Mouse (Mus musculus) embryo, embryonic 10 days (tissue): ENCODE measurements at regions not wholly inside any gene's neighbourhood (a gene's known extent, or its start where the extent isn't known, plus 50 kb on each side); places are given as distances from the start of the nearest gene placed in this dataset.

ENCODE experiments used
- DNase-seq: peaks from one replicate; pipeline ENCODE4 v3.0.0-alpha.2; 2015; ENCODE audit warnings: low spot score

DNA sequence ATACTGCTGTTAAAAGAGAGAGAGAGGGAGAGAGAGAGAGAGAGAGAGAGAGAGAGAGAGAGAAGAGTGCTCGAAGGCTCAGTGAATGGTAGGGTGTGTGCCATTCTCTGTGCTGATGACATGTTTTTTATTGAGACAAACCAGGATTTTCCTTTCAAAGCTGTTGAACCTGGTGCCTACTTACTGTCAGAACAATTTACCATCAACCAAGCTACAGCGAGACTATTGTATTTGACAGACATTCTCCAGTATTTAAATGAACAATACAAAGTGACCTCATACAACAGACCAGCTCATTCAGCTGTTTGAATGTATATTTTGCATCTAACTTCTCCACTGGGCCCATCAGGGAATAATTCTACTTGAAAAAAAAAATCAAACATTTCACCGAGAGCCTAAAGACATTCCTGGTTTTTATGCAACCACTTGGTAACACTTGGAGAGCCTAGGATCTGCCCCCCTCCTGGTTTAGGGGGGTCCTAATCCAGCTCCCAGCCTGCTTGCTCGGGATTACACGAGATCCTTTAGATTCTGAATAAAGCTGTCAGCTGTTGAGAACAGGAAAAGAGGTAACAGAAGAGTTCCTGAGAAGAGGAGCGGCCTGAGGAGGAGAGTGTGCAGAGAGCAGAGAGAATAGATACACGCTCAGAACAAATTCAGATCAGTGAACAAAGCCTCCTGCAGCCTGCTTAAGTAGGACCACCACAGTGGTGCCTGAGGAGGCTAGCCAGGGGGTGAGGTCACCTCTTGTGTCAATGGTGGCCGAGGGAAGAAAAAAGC, 117.3 kb downstream of the Anapc10 start:
- peak; percentile 39 for DNase-seq

GRCm38 (mm10) chr8:79829543-79829890, 117.9 kb downstream of the Anapc10 start:
- DNase-seq: no peak

DNA sequence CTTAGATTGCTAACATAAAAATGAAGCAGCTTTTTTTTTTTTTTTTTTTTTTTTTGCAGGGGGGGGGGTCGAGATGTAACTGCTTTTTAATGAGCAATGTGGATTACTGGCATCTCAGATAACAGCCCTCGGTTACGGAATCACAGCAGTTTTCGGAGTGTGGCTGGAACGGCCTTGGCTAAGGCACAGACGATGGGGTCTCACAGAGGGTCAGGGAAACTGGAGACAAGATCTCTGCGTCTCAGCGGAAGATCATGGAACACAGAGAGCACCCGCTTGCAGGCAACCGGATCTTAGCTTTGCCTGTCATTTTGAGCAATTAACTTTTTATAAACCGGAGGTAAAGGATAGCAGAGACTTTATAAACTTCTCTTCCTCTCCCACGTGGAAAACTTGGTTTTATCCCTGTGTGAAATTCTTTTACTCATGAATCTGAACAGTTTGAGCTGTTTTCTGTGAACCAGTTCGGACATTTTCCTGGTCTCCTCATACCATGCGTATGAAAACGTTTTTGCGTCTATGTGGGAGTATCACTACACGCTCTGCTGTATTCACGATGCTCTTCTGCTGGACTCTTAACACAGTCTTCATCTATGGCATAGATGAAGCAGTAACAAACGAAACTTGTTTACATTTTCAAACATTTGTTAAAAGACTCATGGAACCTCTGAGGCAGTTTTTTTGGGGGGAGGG, 118.5 kb downstream of the Anapc10 start:
- peak; percentile 34 for DNase-seq

DNA sequence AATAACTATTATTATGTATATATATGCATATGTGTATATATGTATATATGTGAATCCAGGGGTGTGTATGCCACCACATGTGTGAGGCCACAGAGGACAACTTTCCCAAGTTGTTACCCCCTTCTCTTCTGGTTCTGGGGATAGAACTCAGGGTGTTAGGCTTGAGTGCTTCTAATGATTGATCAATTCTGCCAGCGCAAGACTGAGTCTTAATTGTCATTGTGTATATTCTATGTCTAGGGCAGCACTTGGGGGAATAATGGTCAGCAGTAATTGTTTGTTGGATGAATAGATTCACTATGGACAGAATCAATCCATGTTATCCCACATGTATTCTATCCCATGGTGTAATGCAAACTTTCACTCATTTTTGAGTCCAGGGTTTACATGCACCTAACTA, 127.3 kb downstream of the Anapc10 start:
- DNase-seq: no peak

GRCm38 (mm10) chr8:79849982-79850514, 138.4 kb downstream of the Anapc10 start:
- DNase-seq: no peak

- no peak for DNase-seq
Observed at GRCm38 (mm10) chr8:79850519-79850918, 138.9 kb downstream of the Anapc10 start.

DNA sequence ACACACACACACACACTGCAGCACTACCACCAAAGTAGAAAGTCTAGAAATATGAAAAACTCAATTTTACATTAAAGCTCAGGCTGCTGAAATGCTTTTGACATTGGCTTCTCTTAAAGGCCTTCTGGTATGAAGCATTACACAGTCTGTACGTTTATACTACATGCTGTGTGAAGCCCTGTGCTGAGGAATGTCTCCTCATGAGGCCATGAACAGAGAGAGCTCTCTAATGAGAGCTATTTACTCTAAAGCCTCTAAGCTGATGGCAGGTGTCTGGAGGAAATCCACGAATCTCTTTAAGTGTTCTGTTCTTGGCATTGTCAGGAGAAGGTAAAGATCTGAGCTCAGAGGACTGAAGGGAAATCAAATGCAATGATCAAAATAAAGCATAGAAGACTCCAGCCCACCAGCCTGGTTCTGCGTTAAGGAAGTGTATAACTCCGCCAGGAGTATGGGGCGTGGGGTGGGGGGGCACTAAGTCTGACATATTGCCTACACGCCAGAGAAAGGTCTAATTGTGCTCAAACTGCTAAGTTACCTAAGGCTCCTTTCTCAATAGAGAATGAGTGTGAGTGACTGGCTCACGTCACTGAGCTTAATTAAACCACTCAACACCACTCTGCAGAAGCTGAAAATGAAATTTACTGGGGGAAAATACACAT, 160.9 kb downstream of the Anapc10 start:
- no peak for DNase-seq

GRCm38 (mm10) chr8:79907971-79908370, 149.8 kb downstream of the Hhip start:
- no peak for DNase-seq
